Mouse (Mus musculus) spleen, postnatal 0 days (tissue): ENCODE measurements around the gene Arl3. TPM values are rescaled to one million over a fixed set of nuclear protein-coding genes. Genes with fewer than 3 reads are reported as not detected.

ENCODE experiments used
- polyA plus RNA-seq: library from polyadenylated mRNA; unstranded; fragments of >200 nt; fragmentation: Nextera tagmentation; extraction: Ambion mirVana; gene quantifications from 2 replicates; pipeline ENCODE4 v1.2.1, GENCODE M21; 2015

The Arl3 gene
- polyA plus RNA-seq = 22.2 and 24.3 TPM in 2 replicates

DNA sequence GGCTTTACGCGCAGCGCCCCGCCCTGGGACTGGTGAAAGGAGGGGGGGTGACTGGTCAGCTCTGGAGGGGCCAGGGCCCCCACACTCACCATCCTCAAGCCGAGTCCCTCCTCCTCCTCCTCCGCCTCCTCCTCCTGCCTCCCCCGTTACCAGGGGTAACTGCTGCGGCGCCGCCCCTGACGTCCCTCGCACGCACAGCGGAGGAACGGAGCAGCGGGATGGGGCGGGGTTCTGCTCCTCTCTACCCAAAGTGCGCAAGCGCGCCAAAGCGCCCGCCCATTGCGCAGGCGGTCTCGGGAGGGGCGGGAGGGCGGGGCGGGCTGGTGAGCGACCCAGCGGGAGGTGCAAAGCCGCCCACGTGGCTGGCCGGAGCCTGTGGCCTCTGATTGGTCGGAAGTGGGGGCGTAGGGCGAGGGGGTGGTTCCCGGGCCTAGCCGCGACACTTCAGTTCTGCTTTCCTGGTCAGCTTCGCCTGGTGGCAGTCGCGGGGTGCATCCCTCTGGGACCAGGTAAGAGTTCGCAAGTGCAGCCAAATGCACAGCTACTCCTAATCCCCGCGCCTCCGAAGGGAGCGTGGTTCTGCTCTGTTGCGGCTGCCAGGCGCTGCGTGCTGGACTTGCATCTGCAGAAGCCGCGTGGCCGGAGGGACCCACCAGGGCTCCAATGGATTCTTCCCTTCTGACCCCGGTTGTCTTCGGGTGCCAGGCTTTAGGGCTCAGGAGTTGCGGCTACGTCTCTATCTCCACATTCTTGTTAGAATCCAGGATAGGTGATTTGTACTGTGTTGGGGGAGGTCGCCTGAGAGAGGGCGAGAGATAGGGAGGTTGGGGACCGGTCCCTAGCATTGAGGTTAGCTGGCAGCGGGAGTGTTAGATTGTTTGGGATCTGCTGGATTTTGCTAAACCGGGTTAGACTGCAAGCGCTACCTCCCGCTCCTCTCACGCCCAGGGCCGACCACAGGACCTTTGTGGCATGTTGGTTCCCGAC lies at the start of gene Arl3, which contains the start of gene Sfxn2:
Gene Arl3 (minus strand): TSS at position 248 of the 987 bp plus-strand sequence.
Gene Sfxn2 (plus strand): TSS at position 415 of the 987 bp plus-strand sequence.

DNA sequence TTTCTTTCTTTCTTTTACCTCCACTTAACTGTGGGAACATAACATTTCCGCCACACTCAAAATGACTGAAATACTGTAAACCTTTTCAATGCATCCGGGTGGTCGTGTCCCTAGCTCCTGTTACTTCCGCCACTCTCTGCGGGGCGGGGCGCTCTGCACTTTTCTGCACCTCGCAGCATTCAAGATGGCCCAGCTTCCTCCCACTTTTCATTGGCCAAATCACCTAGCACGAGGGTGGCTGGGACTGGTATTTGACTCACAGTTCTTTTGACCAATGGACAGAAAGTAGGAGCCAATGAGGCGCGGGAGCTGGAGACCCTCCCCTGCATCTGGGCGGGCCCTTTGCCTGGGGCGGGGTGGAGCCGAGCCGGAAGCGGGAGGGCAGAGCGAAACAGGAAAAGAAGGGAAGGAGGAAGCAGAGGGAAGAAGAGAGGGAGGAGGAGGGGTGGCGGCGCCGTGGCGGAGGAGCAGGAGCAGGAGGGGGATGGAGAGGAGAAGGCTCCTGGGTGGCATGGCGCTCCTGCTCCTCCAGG lies 25.8 kb upstream of the Arl3 start, which contains the start of gene Wbp1l:
Gene Wbp1l (plus strand): TSS at position 365 of the 533 bp plus-strand sequence.

DNA sequence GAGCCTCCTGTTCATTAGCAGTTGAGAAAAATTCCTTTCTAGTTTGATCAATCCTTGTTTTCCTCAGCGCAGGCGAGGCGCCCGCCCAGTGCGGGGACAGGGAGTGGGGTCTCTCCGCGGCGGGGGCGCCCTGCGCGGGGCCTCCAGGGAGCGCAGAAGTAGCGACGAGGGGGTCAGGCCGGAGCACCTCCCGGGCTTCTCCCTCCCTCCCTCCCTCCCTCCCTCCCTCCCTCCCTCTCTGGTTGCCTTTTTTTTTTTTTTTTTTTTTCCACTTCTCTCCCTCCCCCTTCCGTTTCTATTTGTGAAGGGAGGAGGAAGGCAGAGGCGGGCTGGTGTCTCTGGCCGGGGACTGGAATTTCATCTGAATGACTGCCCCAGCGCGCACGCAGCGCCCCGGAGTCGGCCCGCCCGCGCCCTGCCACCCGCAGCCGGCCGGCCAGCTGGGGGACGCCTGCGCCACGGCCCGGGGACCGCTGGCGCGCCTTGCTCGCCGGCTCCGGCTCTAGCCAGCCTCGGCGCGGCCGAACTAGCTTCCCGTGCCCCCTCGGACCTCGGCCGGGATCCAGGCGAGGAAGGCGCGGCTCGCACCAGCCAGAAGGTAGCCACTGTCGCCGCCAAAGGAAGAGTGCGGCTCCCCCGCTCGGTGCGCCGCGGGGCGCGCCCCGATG lies 71.5 kb downstream of the Arl3 start, which contains the start of gene Trim8:
Gene Trim8 (plus strand): TSS at position 302 of the 668 bp plus-strand sequence.

Other genes starting within 250 kb of the Arl3 start
- 6.7 and 7.3 TPM in 2 replicates for gene Psd, start 246.0 kb downstream of the Arl3 start, polyA plus RNA-seq
- gene Fbxl15, start 245.0 kb downstream of the Arl3 start, polyA plus RNA-seq = 13.3 and 13.4 TPM in 2 replicates
- gene Cuedc2, start 234.5 kb downstream of the Arl3 start, polyA plus RNA-seq = 106 and 114 TPM in 2 replicates
- 6.4 and 7.9 TPM in 2 replicates for gene Mfsd13a, start 232.1 kb downstream of the Arl3 start, polyA plus RNA-seq
- gene 2310034G01Rik, start 222.9 kb downstream of the Arl3 start, polyA plus RNA-seq = 1.0 and 1.3 TPM in 2 replicates
- gene Actr1a, start 177.4 kb downstream of the Arl3 start, polyA plus RNA-seq = 60.3 and 65.2 TPM in 2 replicates
- 8.4 and 9.6 TPM in 2 replicates for gene Sufu, start 176.3 kb downstream of the Arl3 start, polyA plus RNA-seq
- gene Trim8, start 71.5 kb downstream of the Arl3 start, polyA plus RNA-seq = 15.5 and 16.0 TPM in 2 replicates
- 7.1 and 9.3 TPM in 2 replicates for gene Sfxn2, start 167 bp upstream of the Arl3 start, polyA plus RNA-seq
- gene Wbp1l, start 25.9 kb upstream of the Arl3 start, polyA plus RNA-seq = 20.5 and 23.1 TPM in 2 replicates
- gene Cyp17a1, start 100.0 kb upstream of the Arl3 start, polyA plus RNA-seq = not detected in 2 replicates
- 10.2 and 12.0 TPM in 2 replicates for gene Borcs7, start 116.7 kb upstream of the Arl3 start, polyA plus RNA-seq
- 9.5 and 11.6 TPM in 2 replicates for gene As3mt, start 134.3 kb upstream of the Arl3 start, polyA plus RNA-seq
- gene Cnnm2, start 188.4 kb upstream of the Arl3 start, polyA plus RNA-seq = 3.8 and 4.3 TPM in 2 replicates